Mouse (Mus musculus): ENCODE measurements at regions not wholly inside any gene's neighbourhood (a gene's known extent, or its start where the extent isn't known, plus 50 kb on each side); places are given as distances from the start of the nearest gene placed in this dataset.

DNA sequence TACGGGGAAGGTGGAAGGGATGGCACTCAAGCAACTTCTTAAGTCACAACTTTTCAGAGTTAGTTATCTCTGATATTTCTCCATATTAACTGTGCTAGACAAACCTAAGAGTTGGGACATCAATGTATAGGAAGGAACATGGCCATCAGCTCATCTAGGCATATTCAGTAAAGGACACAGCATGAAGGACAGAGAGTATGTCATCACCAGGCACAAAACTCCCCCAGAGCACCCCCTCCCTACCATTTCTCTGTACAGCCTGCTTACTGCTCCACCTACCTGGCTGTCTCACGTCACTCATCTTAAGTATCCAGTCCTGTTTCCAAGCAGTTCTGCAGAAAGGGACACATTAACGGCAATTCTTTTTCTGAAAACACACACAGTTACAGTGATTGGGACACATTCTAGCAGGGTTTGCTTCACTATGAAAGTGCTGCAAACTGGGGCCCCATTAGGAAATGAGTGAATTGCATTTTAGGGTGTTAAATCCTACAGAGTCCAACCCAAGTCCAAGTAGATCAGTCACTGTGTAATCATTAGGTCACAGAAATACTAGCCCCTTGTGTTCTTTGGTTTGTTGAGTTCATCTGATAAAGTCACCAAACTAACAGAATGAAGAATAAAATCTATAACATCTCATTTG is 180.7 kb upstream of the Thbs1 start:
- DNase-seq (ENCODE audit: low spot score in 2 of 2): no peak
- intact Hi-C loops (cut with DNase I): no loop called here

DNA sequence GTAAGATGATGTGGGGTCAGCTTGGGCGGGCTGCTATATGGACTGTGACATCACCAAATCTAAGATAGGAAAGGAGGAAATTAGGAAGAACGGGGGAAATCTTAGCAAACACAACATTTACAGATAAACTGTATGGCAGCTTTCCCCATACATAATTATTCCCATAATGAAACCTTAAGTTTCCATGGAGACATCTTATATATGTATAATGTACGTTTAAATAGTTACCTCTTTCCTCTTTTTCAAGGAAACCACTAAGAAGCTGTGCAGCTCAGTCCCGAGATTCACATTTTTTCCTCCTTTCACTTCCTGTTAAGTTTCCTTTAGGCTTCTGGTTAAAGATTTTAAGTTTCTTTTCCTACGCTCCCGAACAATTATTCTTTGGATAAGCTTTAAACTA is 175.1 kb upstream of the Thbs1 start:
- intact Hi-C loops (cut with DNase I): no loop called here
- DNase-seq (ENCODE audit: low spot score in 2 of 2): no peak

DNA sequence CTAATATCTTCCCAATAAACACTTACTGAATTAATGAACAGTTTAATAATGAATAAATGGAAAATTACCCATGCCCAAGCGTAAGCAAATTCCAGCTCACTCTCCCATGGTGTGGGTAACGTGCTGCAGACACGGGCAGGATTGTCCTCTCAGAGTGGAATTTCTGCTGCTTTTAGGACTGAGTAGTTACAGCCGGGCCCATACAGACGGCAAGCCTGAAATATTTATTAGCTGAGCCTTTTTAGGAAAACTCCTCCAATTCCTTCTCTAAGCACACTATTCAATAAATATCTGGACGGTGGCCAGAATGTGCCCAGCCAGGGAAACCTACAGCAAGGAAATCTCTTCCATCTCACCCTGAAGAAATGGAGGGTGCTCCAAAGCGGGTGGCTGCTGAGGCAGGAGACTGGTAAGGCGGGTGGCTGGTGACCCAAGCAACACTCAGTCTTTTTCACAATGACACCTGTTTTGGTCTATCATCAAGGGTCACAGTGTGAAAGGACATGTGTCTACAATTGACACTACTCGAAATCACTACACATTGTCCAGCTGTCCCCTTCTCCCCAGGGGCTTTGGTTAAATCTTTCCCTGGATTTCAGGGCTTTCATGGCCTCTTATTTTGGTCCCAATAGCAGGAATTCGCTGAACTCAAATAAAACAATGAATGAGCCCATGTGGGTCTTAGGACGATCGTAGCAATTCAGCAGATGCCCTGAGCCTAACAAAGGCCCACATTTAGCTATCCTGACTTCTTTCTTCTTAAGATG is 173.2 kb upstream of the Thbs1 start:
- no peak for DNase-seq (ENCODE audit: low spot score in 2 of 2)
- intact Hi-C loops (cut with DNase I): no loop called here

DNA sequence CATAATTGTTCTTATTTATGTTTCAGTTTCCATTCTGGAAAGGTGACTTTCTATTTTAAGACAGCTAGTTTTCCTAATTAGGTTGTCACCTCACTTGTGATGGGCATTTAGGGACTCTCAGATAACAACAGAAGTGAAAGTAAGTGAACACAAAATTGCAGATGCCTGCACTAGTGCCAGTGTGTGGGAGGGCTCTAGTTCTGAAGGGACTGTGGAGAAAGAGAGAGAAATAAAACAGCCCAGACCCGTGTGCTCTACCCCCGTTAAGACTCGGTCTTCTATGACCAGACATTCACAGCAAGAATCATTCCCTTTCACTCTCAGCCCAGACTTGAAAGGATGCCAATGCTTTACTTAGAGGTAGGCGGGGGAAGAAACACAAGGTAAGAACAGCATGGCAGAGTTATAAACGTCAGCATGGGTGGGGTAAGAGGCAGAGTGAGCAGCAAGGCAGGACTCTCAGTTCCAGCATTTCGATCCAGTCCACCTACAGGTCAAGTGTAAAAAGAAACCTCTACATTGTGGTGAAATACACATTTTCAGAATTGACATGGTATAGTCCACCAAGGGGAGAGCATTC is 170.1 kb upstream of the Thbs1 start:
- intact Hi-C loops (cut with DNase I): no loop called here
- DNase-seq (ENCODE audit: low spot score in 2 of 2): peak in 1 of 2 experiments; percentile 15

DNA sequence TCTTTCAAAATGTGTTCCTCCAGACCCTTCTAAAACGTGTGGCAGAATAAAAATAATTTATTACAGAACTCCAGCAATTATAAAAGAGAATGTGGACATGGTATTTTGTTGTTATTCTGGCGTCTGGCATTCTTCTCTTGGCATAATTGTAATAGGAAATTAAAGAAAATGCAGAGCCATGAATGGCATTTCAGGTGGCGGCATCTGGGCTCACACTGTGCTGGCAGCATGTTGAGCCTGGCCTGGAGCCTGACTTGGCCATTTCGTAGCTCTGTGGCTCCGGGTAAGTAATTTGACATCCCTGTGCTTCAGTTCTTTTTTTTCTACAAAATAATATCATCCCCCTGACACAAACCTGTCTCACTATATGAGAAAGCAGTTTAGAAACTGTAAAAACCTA is 168.0 kb upstream of the Thbs1 start:
- DNase-seq (ENCODE audit: low spot score in 2 of 2): no peak
- intact Hi-C loops (cut with DNase I): no loop called here

DNA sequence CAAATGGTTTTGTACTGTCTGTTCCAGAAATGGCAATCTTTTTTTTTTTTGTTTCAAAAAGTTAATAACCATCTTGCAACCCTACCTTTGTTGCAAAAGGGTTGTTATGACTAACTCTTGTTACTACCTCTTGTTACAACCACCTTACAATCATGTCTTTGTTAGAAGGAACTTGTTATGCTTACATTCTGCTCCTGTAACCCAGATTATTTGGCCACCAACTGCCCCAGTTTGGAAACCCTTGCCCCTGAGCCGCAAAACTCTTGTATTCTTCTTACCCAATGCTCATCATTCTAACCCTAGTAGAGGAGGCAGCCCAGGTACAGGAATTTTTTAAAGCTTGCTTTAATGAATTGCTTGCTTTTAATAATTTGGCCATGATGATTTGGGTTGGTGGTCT is 167.4 kb upstream of the Thbs1 start:
- intact Hi-C loops (cut with DNase I): no loop called here
- DNase-seq (ENCODE audit: low spot score in 2 of 2): no peak

DNA sequence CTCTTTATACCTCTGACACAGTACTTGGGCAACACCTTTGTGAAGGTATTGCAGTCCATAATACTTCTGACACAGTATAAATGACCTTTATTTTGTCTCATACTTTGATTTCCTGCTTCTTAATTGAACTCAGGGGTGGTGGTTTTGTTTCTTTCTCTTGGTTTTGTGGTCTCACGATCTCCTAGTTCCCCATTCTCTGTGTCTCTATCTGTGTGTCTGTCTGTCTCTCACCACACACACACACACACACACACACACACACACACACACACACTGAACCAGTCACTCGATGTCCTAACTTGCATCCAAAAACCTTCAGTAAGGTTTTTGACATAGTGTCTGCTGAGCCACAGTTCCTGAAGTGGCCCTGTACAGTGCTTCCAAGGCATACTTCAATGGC is 166.7 kb upstream of the Thbs1 start:
- intact Hi-C loops (cut with DNase I): no loop called here

DNA sequence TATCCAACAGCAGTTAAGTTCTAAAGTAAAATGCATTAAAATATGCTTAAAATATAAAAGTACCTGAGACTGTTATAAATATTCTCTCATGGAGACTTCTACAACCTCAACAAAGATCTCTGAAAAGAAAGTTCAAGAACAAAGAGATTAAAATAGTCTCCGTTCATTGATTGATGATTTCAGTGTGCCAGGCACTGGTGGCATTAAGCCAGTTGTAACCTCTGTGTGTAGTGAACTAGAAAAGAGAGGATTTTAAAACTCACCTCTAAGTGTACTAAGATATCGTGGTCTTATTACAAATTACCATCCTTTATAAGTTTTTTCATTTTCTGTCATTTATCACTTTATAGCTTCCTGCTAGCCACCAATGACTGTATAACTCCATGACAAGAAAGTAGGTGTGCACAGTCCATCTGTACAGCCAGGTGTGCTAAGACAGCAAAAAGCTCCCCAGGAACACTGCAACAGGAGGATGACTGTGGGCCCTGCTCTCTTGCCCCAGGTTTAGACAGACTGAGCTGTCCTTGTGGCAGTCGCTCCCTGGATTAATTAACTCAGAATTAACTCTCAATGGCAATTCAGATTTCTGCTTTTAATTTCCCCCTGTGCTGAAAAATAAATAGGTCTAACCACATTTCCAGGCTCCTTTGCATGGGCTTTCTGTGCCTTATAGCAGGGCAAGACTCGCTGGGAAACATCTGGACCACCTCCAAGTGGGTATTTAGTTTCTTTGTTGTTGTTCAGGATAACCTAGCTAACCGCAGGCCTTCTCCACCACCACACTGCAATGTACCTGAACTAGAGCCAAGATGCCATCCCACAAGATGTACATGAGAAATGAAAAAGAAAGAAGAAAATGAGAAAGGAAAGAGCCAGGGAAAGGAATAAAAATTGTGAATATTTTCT is 161.0 kb upstream of the Thbs1 start:
- DNase-seq (ENCODE audit: low spot score in 2 of 2): no peak
- intact Hi-C loops (cut with DNase I): no loop called here

More for the DNA sequence above, 166.7 kb upstream of the Thbs1 start:
- no peak for DNase-seq (ENCODE audit: low spot score in 2 of 2)

DNA sequence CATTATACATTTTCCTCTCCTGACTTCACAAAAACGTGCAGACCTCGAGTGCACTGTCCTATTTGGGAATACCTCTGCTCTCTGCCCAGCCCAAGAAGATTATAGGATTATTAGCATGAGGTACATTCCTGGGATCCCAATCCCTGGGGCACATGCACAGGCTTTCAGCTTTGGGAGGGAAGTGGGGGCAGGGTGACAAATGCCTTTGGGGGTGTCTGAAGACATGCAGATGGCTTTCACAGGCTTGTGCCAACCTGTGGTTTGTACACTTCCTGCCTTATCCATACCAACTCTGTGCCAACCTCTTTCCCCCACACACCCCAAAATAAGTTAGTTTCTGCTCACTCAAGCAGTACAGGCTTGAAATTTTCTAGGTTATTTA is 160.3 kb upstream of the Thbs1 start:
- intact Hi-C loops (cut with DNase I): no loop called here
- no peak for DNase-seq (ENCODE audit: low spot score in 2 of 2)

DNA sequence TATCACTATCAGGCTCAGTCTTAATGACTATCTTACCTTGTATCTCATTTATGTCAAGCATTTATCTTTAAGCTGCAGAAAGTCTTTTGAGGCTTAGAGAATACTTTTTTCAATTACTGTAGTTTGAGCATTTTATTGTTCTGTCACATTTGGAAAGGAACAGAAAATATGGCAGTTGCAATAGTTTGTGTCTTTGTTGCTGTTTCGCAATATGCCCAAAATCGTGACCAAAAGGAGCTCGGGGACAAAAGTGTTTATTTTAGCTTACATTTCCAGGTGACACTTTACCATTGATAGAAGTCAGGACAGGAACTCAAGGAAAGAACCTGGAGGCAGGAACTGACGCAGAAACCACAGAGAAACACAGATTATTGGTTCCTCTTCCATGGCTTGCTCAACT is 152.9 kb upstream of the Thbs1 start:
- intact Hi-C loops (cut with DNase I): no loop called here
- DNase-seq (ENCODE audit: low spot score in 2 of 2): no peak

DNA sequence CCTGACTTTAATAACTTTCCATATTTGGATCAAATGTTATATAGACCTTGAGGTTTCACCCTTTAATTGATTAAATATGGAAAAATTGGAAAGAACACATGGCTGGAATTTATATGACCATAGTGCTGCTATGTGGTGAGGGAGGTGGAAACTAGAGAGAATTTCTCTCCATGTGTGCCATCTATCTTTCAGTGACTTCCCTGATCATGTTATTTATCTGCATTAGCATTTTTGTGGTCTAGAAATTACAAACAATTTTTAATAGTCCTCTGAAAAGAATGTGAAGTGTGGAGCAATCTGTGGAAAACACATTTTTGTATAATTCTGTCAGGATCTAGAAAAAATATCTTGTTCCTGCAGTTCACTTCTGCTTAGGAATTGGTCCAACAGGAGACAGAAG is 152.2 kb upstream of the Thbs1 start:
- DNase-seq (ENCODE audit: low spot score in 2 of 2): no peak
- intact Hi-C loops (cut with DNase I): no loop called here

DNA sequence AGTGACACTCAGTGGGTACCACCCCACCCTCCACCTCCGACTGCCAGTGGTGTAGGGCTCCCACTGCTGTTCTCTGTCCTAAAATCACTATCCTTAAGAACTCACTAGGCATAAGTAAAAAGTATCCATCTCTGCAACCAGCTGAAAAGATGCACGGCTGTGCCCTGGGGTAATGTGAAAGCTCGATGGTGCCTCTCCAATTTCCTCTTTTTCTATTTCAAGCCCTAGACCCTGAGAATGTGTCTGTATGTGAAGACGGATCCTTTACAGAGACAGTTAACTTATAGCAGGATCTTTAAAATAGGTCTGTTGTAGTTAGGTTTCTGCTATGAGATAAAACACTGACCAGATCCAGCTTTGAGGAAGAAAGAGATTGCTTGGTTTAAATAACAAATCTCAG is 149.1 kb upstream of the Thbs1 start:
- DNase-seq (ENCODE audit: low spot score in 2 of 2): no peak
- intact Hi-C loops (cut with DNase I): no loop called here

DNA sequence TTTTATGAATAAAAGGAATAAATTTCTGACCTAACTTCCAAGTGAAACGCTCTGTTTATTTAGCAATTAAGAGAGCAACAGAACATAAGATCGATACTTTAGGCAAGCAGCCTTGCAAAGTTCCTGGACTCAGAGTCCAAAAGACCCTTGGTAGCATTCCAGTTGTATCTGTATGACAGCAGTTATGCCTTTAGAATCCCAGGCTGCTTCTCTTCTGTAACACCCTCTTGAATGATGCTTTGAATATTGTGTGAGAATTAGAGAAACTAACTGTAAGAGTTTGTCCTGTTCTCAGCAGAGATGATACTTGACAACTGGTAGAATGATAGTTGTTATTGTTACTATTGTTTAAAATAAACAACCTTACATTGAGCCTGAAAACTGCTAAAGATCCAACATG is 148.2 kb upstream of the Thbs1 start:
- intact Hi-C loops (cut with DNase I): no loop called here
- no peak for DNase-seq (ENCODE audit: low spot score in 2 of 2)

DNA sequence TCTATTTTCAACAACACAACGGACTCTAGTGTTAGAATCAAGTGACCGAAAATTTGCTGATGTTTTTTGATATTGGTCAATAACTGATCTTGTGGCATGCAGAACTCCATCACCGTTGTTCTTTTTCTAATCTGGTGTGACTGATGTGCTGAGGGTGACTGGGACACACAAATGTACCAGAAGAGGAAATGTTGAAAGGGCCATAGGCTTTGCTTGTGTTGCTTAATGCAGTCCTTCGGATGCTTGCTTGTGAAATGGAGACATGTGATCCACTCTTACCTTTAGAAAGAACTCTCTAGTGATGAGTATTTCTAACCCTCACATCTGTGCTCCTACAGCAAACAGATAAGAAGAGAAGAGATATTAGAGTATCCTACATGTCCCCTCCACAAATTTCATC is 145.9 kb upstream of the Thbs1 start:
- intact Hi-C loops (cut with DNase I): no loop called here
- DNase-seq (ENCODE audit: low spot score in 2 of 2): no peak

DNA sequence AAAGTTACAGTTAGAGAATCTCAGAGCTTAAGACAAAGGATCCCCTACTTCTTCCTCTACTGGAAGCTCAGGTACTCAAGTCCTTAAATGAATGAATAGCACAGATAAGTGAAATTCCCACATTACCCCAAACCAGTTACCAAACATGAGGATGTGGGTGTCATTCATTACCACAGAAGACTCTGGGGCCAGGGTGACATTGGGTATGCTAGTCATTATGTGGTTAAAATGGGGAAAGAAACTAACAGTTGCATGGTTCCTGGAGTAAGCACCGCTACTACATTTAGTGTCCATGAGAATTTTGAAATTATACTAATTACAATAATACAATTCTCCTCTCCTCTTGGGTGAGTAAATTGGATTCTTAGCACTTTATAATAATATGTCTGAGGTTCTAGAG is 142.9 kb upstream of the Thbs1 start:
- DNase-seq (ENCODE audit: low spot score in 2 of 2): no peak
- intact Hi-C loops (cut with DNase I): no loop called here

DNA sequence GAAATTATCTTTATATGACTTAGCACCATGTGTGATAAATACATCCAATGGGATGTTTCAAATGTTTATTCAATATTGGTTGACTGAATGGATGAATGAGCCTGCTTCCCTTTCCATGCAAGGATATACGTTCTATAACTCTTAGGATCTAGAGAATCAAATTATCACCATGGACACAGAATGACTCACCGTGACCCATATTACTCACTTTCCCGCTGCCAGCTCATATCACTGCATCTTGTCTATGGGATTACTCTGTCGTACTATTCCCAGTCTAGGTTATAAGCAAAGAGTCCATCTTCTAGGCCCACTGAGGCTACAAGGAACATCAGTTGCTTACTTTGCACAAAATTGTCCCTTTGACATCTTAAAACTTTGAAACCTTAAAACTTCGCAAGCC is 141.0 kb upstream of the Thbs1 start:
- intact Hi-C loops (cut with DNase I): no loop called here
- no peak for DNase-seq (ENCODE audit: low spot score in 2 of 2)

DNA sequence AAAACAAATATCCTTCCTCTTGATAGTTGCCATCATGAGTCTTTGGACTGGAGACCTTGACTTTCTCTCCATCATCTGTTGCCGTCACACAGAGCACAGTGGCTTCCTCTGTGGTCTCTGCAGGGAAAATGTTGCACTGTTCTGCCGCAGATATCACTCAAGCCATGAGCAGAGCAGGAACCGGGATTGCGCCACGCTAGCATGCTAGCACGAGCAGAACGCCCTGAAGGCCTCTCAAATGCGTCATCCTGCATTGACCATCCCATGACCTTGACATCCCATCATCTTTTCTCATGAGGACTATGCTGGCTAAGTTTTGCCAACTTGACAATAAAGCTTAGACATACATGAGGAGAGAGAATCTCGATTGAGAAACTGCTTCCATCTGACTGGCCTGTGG is 134.6 kb upstream of the Thbs1 start:
- intact Hi-C loops (cut with DNase I): no loop called here
- no peak for DNase-seq (ENCODE audit: low spot score in 2 of 2)

DNA sequence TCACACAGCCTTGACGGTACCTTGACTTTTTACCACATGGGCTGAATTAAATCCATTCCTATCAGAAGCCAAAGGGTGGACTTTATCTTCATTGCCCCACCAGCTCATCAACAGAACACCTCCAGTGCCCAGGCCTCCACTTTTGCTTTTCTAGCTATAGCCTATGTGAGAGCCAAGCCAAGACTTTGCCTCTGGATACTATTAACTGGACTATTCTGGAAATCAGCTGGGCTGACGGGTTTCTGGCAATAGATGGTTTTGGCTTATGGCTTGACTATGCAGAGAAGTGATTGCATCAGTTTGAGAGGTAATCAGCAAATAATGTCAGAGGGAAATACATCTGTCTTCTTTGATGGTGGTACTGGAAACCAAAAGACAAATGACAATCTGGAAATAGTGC is 130.8 kb upstream of the Thbs1 start:
- intact Hi-C loops (cut with DNase I): no loop called here
- DNase-seq (ENCODE audit: low spot score in 2 of 2): no peak

DNA sequence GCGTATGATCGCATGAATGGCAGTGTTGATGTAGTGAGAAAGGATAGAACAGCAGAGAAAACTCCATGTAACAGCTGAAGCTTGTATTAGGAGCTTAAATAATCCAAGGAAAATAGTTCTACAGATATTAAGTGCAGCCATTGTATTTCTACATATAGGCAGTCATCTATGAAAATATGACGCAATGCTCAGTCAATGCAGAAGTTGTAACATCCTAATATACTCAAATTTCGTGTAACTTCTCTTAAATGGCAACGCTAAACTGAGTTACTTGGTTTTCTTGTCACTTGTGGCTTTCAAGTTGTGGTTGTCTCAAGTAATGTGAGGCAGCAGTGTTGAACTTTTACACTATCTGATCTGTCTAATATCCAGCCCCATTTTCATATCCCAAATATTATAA is 127.1 kb upstream of the Thbs1 start:
- DNase-seq (ENCODE audit: low spot score in 2 of 2): no peak
- intact Hi-C loops (cut with DNase I): no loop called here

Measured in left cerebral cortex, postnatal 14 days (tissue).